Mouse (Mus musculus) liver, adult (tissue): ENCODE results near the gene Ltbp1.

Experiments used
- GATA4 ChIP-seq: IDR thresholded peaks from 2 replicates; pipeline ENCODE4 v1.6.1; 2014; ENCODE audit warnings: mild to moderate bottlenecking, low read length; ENCODE audit not compliant: insufficient replicate concordance

Ltbp1 gene

DNA sequence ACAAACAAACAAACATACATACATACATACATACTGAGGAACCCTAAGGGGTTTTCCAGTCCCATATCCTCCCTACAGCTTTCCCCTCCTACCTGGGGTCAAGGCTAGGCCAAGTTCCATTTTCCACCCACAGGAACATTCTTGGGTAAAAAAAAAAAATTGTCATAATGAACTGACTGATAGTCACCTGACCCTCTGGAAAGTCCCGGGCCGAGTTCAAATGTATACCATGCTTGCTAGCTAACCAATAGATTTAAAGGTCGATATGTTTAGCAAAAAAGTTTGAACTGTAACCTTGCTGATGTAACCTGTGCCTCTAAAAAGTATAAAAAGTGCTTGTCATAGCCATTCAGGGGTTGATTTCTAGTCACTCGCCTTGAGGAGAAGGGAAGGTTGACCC, 15.7 kb upstream of the Ltbp1 start:
- TF ChIP-seq GATA4: no peak

DNA sequence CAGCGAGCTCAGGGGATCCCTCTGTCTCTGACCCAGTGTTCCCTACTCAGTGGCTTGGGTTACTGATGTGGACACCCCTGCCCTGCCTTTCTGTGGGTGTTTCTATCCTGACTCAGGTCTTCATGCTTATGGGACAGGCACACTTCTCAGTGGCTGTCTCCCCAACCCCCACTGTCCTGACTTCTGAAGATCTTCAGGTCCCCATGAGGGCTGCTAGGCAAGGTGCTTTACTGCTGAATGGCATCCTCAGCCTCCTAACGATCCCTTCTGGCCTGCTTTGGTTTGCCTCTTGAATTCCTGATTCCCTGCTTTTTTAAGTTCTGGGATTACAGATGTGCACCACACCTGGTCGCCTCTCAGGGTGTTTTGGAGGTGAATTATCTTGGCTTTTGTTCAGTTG, 14.8 kb upstream of the Ltbp1 start:
- TF ChIP-seq GATA4: no peak

DNA sequence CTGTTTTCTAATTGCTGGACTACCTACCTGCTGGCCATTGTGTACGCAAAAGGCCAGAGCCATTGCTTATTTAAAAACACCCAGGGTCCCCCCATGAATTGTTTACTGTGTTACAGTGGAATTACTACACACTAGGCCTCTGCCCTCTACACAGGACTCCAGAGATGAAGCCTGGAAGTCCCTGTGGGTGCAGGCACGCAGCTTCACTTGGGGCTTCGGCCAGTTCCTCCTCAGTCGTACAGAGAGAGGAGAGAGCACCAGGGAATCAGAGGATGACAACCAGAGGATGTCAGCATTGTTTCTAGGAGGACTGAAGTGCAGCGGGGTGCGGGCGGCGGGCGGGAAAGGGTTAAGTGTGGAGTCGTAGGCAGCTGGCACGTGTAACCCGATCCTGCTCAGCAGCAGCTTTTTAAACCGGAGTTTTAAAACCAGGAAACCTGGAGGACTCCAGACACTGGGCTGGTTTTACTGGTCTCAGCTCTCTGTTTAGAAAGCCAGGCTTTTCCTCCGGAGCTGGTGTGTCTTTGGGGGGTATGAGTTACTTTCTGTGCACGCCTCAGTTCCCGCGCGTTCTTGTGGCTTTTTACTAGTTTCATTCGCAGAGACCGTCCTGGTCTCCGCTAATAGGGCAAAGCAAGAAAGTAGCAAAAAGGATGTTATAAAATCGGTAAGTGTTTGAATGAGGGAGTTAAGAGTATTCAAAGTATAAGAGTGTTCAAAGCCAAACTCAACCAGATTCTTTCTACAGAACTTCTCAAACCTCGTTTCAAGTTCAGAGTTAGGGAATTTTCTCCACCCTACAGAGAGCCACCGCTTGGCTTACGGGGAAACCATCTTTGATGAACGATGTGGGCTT, 11.4 kb upstream of the Ltbp1 start:
- no peak for TF ChIP-seq GATA4

DNA sequence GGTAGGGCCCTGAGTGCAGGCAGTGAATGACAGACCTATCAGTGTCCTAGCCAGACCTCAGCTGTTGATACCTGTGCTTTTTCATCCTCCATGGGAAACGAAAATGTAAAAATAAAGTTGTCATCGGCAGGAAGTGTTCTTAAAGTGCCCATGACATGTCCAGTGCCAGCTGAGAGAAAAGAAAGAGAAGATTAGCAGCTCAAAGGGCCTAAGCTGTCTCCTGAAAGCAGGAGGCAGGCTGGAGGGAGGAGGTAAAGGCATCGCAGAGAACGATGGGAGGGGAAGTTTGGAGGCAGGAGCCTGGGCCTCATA, 10.8 kb upstream of the Ltbp1 start:
- no peak for TF ChIP-seq GATA4

DNA sequence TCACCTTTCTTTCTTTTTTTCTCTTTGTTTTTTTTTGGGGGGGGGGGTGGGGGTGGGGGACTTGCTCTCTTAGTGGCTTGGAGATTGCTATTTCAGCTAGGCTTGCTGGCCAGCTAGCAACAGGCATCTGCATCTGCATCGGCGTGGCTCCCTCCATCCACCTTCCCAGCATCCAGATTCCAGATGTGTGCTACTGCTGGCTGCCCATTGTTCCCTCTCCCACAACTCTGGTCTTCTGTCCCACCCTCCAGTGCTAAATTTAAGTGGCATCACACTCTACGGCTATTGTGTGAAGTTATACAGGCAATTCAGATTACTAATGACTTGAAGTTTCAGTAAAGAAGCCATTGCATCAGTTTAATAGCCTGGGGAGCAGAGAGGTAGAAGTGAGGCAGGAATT, 10.1 kb upstream of the Ltbp1 start:
- no peak for TF ChIP-seq GATA4

DNA sequence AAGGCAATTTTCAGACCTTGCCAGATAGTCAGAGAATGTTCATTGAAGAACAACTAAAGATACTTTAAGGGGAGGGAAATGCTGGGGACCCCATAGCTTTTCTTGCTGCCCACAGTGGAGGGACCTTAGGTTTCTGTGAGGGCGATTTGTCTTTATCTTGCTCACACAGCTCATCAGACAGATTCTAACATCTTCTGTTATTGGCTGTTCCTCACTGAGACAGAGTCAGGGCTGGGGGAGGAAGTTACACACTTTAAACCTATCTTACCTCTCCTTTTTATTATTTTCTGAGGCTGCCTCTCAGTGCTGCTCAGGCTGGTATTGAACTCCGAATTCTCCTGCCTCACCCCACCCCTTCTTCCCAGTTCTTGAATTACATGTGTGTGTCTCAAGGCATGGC, 5.3 kb upstream of the Ltbp1 start:
- TF ChIP-seq GATA4: no peak

DNA sequence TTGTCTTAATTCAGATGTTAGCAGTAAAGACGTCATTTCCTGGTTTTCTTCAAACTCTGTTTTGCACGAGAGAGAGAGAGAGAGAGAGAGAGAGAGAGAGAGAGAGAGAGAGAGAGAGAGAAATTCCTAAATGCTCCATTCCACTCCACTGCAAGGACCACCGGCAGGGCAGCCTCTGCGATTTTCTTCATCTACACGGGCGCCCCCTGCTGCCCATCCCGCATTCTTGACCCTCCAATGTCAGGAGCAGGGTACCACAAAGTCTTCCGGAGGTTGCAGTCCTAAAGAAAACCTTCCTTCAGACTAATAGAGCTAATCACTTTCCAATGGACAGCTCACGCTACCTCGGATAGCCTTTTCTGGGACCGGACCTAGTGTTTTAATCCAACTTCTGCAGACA, 548 bp upstream of the Ltbp1 start:
- no peak for TF ChIP-seq GATA4

DNA sequence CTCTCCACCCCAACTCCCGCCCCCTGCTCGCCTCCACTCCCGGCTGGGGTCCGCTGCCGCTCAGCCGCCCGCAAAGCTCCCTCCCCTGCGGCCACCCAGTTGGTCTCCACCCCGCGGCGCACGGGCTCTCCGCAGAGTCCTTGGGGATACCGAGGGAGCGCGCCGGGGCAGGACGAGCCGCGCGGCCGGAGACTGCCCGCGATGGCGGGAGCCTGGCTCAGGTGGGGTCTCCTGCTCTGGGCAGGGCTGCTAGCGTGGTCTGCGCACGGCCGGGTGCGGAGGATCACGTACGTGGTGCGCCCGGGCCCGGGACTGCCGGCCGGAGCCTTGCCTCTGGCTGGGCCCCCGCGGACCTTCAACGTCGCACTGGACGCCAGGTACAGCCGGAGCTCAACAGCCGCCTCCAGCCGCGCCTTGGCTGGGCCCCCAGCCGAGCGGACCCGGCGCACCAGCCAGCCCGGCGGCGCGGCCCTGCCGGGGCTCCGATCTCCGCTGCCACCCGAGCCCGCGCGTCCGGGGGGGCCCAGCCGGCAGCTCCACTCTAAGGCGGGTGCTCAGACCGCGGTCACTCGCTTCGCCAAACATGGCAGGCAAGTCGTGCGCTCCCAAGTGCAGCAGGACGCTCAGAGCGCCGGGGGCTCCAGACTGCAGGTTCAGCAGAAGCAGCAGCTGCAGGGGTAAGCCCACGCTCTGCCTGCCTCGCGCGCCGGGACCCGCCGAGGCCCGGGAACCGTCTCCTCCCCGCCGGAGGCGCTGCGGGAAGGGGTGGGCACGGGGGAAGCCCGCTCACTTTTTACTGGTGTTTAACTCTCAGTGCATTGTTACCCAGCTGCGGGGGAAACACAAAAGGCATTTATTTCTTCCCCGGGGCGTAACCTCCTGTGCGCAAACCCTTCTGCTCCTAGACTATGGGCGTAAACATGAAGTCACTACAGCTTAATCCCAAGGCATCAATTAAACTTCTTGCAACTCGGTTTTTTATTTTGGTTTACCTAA, 615 bp downstream of the Ltbp1 start:
- TF ChIP-seq GATA4: no peak

DNA sequence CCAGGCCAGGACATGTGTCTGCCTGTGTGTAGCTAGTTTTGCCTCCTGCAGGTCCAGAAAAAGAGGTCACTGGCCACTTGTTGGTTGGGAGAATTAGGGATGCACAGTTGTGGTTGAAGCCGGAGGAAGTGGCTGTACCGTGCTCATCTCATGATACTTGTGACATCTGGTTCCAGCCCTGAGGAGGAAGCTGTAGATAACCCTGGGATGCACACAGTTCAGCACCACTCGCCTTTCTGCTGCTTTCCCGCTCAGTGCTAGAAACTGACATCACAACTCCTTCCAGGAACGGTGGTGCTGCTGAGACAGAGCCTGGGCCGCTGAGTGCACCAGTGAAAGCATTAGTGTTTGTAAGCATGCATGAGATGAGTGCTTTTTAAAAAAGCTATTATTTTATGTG, 5.6 kb downstream of the Ltbp1 start:
- no peak for TF ChIP-seq GATA4

DNA sequence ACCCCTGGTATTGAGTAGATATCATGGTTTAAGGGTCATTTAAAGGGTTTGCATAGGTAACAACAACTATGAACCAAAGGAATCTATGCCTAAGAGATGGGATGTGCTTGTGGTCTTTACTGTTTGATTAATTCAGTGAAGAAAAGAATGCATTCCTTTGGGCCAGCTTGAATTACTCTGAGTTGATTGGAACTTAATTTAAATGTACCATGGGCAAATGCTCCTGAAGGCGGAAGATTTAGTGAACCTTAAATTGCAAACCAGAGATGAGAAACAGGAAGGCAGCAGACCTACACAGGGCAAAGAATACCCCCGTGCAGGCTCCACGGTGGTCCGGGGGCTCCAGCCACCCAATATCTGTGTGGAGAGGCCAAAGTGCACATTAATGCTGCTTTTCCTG, 7.8 kb downstream of the Ltbp1 start:
- TF ChIP-seq GATA4: no peak

DNA sequence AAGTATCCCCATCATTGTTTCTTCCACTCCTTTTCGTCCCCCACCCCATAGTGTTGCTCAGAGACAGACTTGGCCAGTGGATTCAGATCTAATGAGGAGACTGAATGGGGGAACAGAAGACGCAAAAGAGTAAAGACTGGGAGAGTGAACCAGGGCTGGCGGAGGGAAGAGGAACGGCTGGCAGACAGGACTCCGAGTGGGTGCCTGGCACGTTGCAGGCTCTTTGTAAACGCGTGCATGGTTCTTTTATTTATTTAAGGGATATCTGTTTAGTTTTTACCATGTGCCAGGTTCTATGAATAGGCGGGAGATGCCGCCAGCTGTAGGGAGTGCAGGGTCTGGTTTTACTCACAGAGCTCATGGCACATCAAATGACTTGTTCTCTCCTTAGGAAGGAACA, 8.5 kb downstream of the Ltbp1 start:
- no peak for TF ChIP-seq GATA4

DNA sequence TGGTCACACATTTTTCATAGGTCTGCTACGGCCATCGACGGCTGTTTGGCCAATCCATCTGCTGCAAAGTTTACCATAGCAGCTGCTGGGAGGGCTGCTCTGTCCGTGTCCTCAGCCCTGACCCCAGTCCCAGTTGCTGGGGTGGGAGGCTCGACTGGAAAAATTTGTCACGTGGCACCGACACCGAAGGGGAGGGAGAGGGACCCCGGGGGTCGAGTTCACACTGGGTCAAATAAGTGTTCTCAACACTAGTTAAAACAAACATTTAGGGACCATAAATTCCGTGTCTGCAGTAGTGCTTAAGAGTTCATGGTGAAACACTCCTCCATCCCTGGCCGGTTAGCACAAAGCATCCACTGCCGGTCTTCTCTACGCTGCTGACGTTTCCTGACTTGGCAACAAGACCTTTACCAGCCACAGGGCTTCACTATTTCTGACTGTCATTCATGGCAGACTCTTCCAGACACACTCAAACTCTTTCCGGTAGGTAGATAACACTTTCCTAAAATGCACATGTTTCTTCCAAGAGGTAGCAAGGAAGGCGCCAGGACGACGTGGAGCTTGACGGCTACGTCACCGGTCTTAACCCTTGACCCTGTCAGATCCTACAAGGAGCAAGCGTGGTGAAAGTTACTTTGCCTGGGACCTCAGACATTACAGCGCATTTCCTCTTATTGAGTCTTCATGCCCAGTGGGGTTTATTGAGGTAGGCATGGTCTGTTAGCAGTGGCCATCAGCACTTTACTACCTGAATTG, 9.4 kb downstream of the Ltbp1 start:
- TF ChIP-seq GATA4: no peak

DNA sequence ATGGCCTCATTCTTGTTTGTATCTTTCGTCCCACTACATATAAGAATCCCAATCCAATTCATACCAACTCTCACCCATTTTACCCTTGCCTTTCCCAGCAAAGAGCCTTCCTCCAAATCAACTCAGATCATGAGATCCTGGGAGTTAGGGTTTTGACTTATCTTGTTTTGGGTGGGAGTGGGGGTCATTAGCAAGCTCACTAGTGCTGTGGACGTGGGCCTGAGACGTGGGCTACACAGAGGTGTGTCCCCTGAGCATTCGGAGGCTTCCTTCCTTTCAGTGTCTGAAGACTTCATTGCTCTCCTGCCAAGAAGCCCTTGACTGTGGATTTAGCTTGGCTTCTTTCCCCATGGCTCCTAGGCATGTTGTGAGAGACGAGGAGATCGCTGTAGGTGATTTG, 10.2 kb downstream of the Ltbp1 start:
- no peak for TF ChIP-seq GATA4

DNA sequence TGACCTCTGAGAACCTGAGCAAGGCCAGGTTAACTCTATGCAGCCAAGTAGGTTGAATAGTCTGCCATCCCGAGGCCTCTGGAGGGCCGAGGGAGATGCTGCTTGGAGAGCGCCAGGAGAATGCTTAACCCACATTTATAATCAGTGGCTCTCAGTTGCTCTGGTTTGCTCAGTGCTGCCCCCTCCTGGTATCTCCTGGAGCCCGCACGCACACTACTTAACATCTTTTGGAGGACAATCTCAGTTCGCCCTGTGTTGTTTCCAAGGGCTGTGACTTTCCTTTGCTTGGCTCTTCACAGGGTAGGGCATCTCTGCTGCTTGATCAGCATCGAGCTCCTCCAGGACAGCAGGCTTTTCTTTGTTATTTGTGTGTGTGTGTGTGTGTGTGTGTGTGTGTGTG, 12.1 kb downstream of the Ltbp1 start:
- TF ChIP-seq GATA4: no peak

DNA sequence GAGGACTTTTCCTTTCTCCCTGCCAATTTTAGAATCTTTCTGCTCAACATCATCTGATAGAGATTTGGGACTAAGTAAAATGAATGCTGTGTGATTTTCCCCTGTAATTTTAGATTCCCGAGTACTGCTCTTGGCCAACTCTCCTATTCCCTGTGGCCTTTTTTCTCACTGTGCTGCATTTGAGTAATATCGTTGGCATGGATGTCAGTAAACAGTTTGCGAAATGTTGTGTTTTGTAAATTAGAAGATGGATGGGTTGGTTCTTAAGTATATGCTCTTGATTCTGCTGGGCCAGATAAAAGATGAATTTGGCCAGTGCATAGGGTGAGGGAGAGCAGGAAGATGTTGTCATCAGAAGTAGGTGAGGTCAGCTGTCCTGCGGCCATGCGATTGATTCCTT, 12.8 kb downstream of the Ltbp1 start:
- no peak for TF ChIP-seq GATA4

DNA sequence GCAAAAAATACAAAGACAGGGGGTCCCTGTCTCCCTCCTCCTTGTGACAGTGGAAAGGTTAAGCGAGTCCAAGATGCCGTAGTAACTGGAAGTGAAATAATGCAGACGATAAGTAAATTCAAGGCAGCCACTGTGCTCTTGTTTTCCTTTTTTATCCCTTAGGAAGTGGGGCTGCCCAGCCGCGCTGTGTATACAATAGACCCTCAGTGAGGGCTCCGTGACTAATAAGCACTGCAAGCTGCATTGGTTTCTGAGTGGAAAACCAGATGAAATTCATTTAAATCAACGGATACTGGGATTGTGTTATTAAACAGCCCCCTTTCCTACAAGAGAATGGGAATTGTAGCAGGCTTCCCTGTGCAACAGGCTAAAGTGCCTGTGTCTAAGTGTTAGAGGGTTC, 14.7 kb downstream of the Ltbp1 start:
- no peak for TF ChIP-seq GATA4

DNA sequence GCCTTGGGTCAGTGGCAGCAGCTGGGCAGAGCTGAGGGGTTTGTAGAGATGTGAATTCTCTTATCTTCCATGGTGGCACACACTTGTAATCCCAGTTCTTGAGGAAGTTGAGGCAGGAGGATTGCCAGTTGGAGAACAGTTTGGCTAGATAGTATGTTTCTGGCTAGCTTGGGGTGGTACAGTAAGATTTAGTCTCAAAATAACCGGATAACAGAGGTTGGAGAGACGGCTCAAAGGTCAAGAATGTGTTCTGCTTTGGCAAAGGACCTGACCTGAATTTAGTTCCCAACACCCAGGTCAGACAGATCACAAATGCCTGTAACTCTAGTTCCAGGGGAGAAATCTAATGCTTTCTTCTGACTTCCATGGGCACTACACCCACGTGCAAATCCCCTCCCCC, 15.3 kb downstream of the Ltbp1 start:
- TF ChIP-seq GATA4: no peak
